Mouse (Mus musculus): ENCODE results near the gene Olfr975.
"Not testable (repeated sequence)": the region's sequence is repeated elsewhere in the genome, so short reads cannot be mapped to it uniquely, and the experiment has no call there.

The Olfr975 gene

DNA sequence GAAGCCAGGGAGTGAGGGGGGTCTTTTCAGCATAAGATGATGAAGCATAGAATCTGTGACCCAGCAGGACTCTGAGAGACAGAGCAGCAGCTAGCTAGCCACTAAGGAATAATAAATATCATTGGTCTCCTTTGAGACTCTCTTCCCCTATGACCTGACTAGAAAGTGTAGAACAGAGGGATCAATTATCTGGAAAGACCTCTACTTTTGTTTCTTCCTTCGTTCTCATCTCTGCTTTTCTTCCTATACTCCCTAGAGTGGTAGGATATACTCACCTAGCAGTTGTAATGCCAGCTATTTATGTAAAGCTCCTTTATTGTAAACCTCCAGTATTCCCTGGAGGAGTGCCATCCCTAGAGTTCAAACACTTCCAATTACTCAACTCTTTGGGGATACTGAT lies at the start of gene Olfr975:
Gene Olfr975, minus strand, starts transcription at position 101 of the 400 bp plus-strand sequence.
- in situ Hi-C loops (cut with MboI; ENCODE audit: low pct_unique_long_range_greater_than_20kb in 1 of 2, low sequenced_read_pairs in 2 of 2, unreplicated experiment in 1 of 2), result no loop called here

DNA sequence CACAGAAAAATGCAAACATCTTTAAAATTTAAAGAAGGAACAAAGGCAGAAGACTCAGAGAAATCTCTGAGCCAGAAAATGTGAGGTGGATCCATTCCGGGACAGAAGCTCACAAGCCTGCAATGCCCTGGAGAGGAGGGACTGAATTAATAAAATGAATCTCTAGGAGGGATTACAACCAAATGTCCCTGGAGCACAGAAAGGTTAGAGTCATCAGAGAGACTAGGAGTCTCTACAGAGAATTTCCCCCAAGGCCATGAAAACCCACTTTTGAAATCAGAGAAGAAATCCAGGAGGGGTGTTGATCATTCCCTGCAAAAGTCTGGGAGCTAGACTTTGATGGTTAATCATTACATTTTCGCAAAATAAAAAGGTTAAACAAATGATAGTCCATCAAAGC lies 40.0 kb upstream of the Olfr975 start, which contains the start of gene Olfr978:
Gene Olfr978, plus strand, starts transcription at position 301 of the 400 bp plus-strand sequence.
- in situ Hi-C loops (cut with MboI; ENCODE audit: low pct_unique_long_range_greater_than_20kb in 1 of 2, low sequenced_read_pairs in 2 of 2, unreplicated experiment in 1 of 2), result no loop called here

DNA sequence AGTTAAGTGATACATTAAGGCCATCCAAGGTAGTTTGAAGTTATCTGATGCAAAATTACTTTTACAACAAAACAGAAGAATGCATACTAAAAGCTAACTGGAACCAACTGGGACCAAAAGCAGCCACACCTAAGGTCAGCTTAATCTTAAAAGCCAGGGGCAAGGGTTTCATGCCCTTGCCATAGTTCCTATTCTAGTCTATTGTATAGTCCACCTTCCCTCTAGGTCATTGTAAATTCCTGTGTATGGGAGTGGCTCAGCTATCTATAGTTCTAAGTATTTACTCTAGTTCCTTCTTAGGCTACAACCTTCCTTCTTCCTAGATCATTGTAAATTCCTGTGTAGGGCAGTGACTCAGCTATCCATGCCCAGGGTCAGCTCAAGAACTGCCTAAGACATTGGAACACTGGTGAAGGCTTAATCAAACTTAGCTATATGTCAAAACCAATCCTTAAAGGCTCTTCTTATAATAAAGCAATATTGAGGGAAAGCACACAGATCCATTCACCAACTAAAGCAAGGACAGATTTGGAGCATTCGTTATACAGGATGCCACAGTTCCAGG lies 24.8 kb upstream of the Olfr975 start:
- in situ Hi-C loops (cut with MboI; ENCODE audit: low pct_unique_long_range_greater_than_20kb in 1 of 2, low sequenced_read_pairs in 2 of 2, unreplicated experiment in 1 of 2), result not testable (repeated sequence)

DNA sequence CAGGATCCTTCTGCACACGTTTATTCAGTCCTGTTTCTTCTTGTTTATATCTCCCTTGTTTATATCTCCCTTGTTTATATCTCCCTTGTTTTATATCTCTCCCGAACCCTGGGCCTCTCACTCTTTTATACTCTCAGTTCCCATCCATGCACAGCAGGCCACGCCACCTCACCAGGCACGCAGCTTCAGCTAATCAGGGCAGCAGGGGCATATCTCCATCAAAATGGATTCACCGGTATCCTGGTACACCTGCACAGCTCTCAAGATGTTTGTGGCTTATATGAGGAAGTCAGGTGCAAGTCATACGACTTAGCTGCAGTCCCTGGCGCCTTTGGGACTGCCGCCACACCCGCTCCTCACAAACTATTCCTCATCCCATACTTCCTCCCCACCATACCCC lies 9.2 kb upstream of the Olfr975 start, which contains the start of gene Olfr976:
Gene Olfr976, minus strand, starts transcription at position 101 of the 400 bp plus-strand sequence.
- in situ Hi-C loops (cut with MboI; ENCODE audit: low pct_unique_long_range_greater_than_20kb in 1 of 2, low sequenced_read_pairs in 2 of 2, unreplicated experiment in 1 of 2), result not testable (repeated sequence)

DNA sequence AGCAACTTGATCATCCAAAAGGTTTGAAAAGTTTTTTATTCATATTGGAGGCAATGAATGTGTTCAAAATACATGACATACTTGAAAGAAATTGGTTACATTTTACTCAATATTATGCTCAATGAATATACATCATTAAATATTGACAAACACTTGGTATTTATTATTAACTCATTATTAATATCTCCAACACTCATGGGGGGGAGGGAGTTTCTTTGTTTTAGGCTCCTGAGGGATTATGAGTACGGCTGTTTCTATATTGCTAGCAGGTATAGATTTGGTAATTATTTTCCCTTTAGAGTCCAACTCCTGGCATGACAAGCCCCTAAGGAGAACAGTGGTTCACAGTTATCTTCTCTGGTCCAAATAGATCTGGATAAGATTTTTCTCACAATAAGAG lies 14.6 kb downstream of the Olfr975 start, which contains the start of gene Olfr974:
Gene Olfr974, plus strand, starts transcription at position 301 of the 400 bp plus-strand sequence.
- in situ Hi-C loops (cut with MboI; ENCODE audit: low pct_unique_long_range_greater_than_20kb in 1 of 2, low sequenced_read_pairs in 2 of 2, unreplicated experiment in 1 of 2), result no loop called here

DNA sequence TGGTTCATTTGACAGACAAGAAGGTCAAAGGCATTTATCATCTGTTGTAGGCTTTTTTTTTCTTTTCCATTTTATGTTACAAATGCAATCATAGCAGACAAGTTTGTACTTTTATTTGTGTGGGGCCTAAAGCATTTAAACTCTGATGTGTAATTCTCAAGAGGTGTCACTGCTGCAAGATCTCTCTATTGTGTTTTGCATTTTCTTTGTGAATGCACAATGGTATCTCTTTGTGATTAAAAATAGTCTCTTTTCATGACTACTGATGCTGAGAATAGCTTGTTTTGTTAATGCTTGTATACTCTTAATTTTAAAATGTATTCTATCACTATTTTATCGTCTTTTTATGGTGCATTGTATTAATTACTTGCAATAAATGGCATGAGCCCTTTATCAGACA lies 23.0 kb downstream of the Olfr975 start:
- in situ Hi-C loops (cut with MboI; ENCODE audit: low pct_unique_long_range_greater_than_20kb in 1 of 2, low sequenced_read_pairs in 2 of 2, unreplicated experiment in 1 of 2), result not testable (repeated sequence)

DNA sequence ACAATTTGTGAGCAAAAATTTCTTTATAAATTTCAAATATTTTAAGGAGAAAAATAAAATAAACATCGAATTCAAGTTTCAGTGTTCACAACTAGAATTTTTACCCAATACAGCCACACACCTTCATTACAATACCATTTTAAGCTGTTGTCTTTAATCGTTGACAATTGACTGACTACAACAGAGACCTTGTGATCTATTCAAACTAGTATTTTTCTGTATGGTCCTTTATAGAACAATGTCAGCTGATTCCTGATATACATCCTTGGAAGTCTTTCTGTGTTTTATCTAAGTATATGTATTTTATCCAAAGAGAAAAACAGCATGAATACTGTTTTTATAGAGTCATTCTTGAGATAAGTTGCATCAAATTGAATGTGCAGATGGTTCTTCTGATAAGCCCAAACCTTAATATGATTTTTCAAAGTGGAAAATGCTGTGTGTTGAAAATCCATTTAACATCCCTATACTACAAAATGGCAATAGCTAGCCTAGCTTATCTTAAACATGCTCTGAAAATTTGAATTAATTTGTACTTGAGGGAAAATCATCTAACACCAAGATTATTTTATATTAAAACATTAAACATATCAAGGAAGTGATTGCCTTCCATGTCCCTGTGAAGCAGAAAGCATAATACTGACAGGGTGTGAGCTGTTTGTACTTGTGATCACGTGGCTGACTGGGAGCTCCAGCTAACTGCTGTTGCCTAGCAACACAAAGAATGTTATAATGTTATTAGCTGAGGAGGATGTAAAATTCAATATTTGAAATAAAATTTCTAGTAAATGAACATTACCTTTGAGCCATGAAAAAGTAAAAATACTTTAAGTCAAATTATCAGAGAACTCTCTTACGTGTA lies 23.6 kb downstream of the Olfr975 start:
- in situ Hi-C loops (cut with MboI; ENCODE audit: low pct_unique_long_range_greater_than_20kb in 1 of 2, low sequenced_read_pairs in 2 of 2, unreplicated experiment in 1 of 2), result not testable (repeated sequence)

DNA sequence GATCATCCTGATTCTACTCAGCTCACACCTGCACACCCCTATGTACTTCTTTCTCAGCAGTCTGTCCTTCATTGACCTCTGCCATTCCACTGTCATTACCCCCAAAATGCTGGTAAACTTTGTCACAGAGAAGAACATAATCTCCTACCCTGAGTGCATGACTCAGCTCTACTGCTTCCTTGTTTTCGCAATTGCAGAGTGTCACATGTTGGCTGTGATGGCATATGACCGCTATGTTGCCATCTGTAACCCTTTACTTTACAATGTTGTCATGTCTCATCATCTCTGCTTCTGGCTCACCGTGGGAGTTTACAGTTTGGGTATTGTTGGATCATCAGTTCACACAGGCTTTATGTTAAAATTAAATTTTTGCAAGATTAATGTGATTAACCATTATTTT lies 41.9 kb downstream of the Olfr975 start:
- in situ Hi-C loops (cut with MboI; ENCODE audit: low pct_unique_long_range_greater_than_20kb in 1 of 2, low sequenced_read_pairs in 2 of 2, unreplicated experiment in 1 of 2), result no loop called here

DNA sequence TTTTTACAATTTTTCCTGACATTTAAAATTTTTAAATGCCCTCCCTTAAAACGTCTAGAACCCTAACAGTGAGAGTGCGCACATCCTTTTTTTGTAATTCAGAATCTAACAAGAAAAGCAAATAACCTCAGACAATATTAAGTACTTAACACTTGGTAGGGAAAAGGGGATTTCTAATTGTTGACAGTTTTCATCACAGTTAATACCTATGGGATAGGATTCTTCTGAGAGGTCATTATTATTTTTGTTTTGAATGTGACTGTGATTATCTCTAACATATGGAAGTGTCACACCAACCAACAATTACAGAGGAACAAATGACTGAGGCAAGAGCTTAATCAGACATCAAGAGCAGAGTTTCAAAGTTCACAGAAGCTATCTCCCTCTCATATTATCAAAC lies 44.8 kb downstream of the Olfr975 start, which contains the start of gene Olfr229:
Gene Olfr229, plus strand, starts transcription at position 301 of the 400 bp plus-strand sequence.
- in situ Hi-C loops (cut with MboI; ENCODE audit: low pct_unique_long_range_greater_than_20kb in 1 of 2, low sequenced_read_pairs in 2 of 2, unreplicated experiment in 1 of 2), result no loop called here

DNA sequence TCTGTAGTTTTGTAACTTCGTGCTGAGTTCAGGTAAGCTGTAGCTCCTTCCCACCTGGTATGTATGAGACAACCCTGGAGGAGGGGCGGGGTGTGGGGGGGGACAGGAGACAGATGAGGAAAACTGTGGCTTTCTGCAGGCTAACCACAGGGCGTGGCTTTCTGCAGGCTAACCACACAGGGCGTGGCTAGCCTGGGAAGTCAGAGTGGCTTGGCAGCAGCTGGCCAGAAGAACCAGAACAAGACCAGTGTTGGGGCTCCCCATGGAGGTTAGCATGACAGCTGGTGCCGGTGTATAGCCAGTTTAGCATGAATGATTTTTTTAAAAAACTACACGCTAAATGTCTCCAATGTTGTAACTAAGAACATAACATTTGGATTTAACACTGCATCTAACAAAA lies 46.7 kb downstream of the Olfr975 start:
- in situ Hi-C loops (cut with MboI; ENCODE audit: low pct_unique_long_range_greater_than_20kb in 1 of 2, low sequenced_read_pairs in 2 of 2, unreplicated experiment in 1 of 2), result no loop called here

All from mouse embryonic stem cell (cell line).